Mouse (Mus musculus) stomach, embryonic 14.5 days (tissue): Measurements from ENCODE around the gene Taar9. TPM values are rescaled to one million over a fixed set of nuclear protein-coding genes. Genes with fewer than 3 reads are reported as not detected.

ENCODE experiments used
- polyA plus RNA-seq: library from polyadenylated mRNA; unstranded; fragments of >200 nt; fragmentation: Nextera tagmentation; extraction: Ambion mirVana; gene quantifications from 2 replicates; pipeline ENCODE4 v1.2.1, GENCODE M21; 2014

The Taar9 gene
- polyA plus RNA-seq, 1 experiment from 2014 or later = not detected

Other genes with a start within 250 kb of the Taar9 start
- 1.9 and 2.5 TPM in 2 replicates for gene Vnn1, start 214.8 kb downstream of the Taar9 start, polyA plus RNA-seq
- not detected in 2 replicates for gene Taar1, start 189.2 kb downstream of the Taar9 start, polyA plus RNA-seq
- gene Taar2, start 171.0 kb downstream of the Taar9 start, polyA plus RNA-seq = not detected in 2 replicates
- not detected in 2 replicates for gene Taar3, start 160.0 kb downstream of the Taar9 start, polyA plus RNA-seq
- not detected in 2 replicates for gene Taar4, start 149.0 kb downstream of the Taar9 start, polyA plus RNA-seq
- not detected in 2 replicates for gene Taar5, start 138.8 kb downstream of the Taar9 start, polyA plus RNA-seq
- gene Taar6, start 123.9 kb downstream of the Taar9 start, polyA plus RNA-seq = not detected in 2 replicates
- not detected in 2 replicates for gene Taar7a, start 116.1 kb downstream of the Taar9 start, polyA plus RNA-seq
- not detected in 2 replicates for gene Taar7b, start 109.6 kb downstream of the Taar9 start, polyA plus RNA-seq
- not detected in 2 replicates for gene Taar7d, start 82.3 kb downstream of the Taar9 start, polyA plus RNA-seq
- gene Taar7e, start 71.9 kb downstream of the Taar9 start, polyA plus RNA-seq = not detected in 2 replicates
- not detected in 2 replicates for gene Taar7f, start 60.0 kb downstream of the Taar9 start, polyA plus RNA-seq
- not detected in 2 replicates for gene Taar8a, start 33.0 kb downstream of the Taar9 start, polyA plus RNA-seq
- gene Taar8b, start 17.2 kb downstream of the Taar9 start, polyA plus RNA-seq = not detected in 2 replicates
- gene Taar8c, start 7.6 kb downstream of the Taar9 start, polyA plus RNA-seq = not detected in 2 replicates
- gene Stx7, start 39.8 kb upstream of the Taar9 start, polyA plus RNA-seq = 93.1 and 93.2 TPM in 2 replicates
- gene Moxd1, start 114.0 kb upstream of the Taar9 start, polyA plus RNA-seq = 11.2 and 16.1 TPM in 2 replicates